Mouse (Mus musculus) G1E (cell line): ENCODE results near the gene Papola.

Experiments used
- CTCF ChIP-seq: IDR thresholded peaks from 2 replicates; pipeline ENCODE4 v1.5.1; 2012; ENCODE audit warnings: low read depth, low read length, inconsistent platforms, mixed read lengths
- GATA2 ChIP-seq: IDR thresholded peaks from 2 replicates; pipeline ENCODE4 v1.6.1; 2012; ENCODE audit warnings: low read depth, low read length, inconsistent platforms, borderline replicate concordance
- TAL1 ChIP-seq: conservative IDR thresholded peaks from 2 replicates; pipeline ENCODE4 v1.6.1; 2012; ENCODE audit warnings: low read depth, low read length, inconsistent platforms, mixed read lengths

DNA sequence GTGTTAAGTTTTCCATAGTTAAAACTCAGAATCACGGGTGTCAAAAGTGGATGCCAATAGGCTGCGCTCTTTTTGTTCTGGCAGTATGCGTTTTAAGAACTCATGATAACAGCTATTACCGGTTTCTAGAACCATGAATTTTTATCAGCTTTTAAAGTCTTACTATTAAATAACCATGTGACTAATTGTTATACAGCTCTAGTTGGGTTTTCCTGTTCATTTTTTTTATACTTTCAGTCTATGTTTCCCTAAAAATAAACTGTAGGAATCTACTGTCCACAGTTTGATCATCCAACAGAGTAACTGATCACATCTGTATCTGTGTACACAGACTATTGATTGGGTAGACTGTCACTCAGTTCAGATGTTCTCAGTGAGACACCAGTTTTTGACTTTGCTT lies 40.8 kb downstream of the Papola start:
- no peak for TF ChIP-seq GATA2
- no peak for TF ChIP-seq CTCF
- no peak for TF ChIP-seq TAL1
